Mouse (Mus musculus): ENCODE data around the gene Tnks2. TPM values are rescaled to one million over a fixed set of nuclear protein-coding genes. Genes with fewer than 3 reads are reported as not detected.
A peak's percentile ranks its signal among the peaks of the same experiment; 100 is the strongest.

Tnks2 gene
- total and polyA plus RNA-seq, 3 experiments, result 59.7 to 90.5 (median 73.1) TPM

GRCm38 (mm10) chr19:36927800-36928361 is 93.8 kb downstream of the Tnks2 start:
- Histone ChIP-seq H3K27me3 (replicated peaks) (no peaks in the 10 kb centered on the region), H3K79me2 (replicated peaks; ENCODE audit: control insufficient read depth, extremely low read depth, insufficient read depth, poor library complexity, severe bottlenecking) (peaks cover 63% of the 10 kb centered on the region), H3K9ac (ENCODE audit: insufficient read depth, low read depth) (peak overlapping the region; percentile 85), H3K9me3 (replicated peaks; ENCODE audit: low read length) (no peaks in the 10 kb centered on the region), H3K27ac (ENCODE audit: insufficient read depth, low read depth) (no peak overlapping the region; the same call in 1 of the 2 replicates), H3K4me3 (replicated peaks in 1 of 3; ENCODE audit: low read depth in 2 of 3, low read length in 2 of 3, poor library complexity in 1 of 3) (peak overlapping the region; percentile 84 to 95 (median 90)), H3K36me3 (replicated peaks in 1 of 2; ENCODE audit: control insufficient read depth in 1 of 2, insufficient read depth in 1 of 2, low read length in 1 of 2) (peaks cover 0 to 7% of the 10 kb centered on the region in 2 experiments), H3K4me1 (ENCODE audit: control insufficient read depth in 1 of 2, insufficient read depth in 2 of 2) (peaks cover 3 to 31% of the 10 kb centered on the region in 2 experiments; a peak in 3 of 4 replicates), H3K4me2 (ENCODE audit: insufficient read depth, low read depth, poor library complexity, severe bottlenecking) (peak overlapping the region; percentile 88)
- peak; percentile 69 for TF ChIP-seq ETS1 (conservative IDR thresholded peaks at IDR 0.05; ENCODE audit: low read depth, low read length)
- TF ChIP-seq ZC3H11A (IDR thresholded peaks at IDR 0.05; ENCODE audit: low read depth, low read length), result no peak
- TF ChIP-seq IRF4 (IDR thresholded peaks at IDR 0.05; ENCODE audit: low read depth, low read length), result peak; percentile 73
- TF ChIP-seq JUN (IDR thresholded peaks at IDR 0.05; ENCODE audit: insufficient read depth, low read depth, low read length), result peak; percentile 84
- TF ChIP-seq JUND (conservative IDR thresholded peaks at IDR 0.05; ENCODE audit: low read depth, low read length), result peak; percentile 73
- 0 out of 2 replicates have a peak, but pooled peaks have one; percentile 24 for TF ChIP-seq EP300 (IDR thresholded peaks at IDR 0.05; ENCODE audit: low read length)
- TF ChIP-seq USF1 (IDR thresholded peaks at IDR 0.05; ENCODE audit: low read depth, low read length), result no peak
- TF ChIP-seq ELF1 (IDR thresholded peaks at IDR 0.05; ENCODE audit: low read depth, low read length), result 0 out of 2 replicates have a peak, but pooled peaks have one; percentile 11
- 0 out of 2 replicates have a peak, but pooled peaks have one; percentile 21 for TF ChIP-seq CHD2 (IDR thresholded peaks at IDR 0.05; ENCODE audit: low read length)
- TF ChIP-seq MAX (IDR thresholded peaks at IDR 0.05; ENCODE audit: low read length), result no peak
- TF ChIP-seq ZMIZ1 (IDR thresholded peaks at IDR 0.05; ENCODE audit: low read depth, low read length), result no peak
- peak; percentile 87 for TF ChIP-seq ZNF384 (IDR thresholded peaks at IDR 0.05; ENCODE audit: low read depth, low read length)
- TF ChIP-seq MAFK (IDR thresholded peaks at IDR 0.05; ENCODE audit: insufficient replicate concordance, low read length), result peak; percentile 95
- peak; percentile 67; the same call in 1 of the 2 replicates for TF ChIP-seq SIN3A (IDR thresholded peaks at IDR 0.05; ENCODE audit: low read length)
- no peak for TF ChIP-seq CTCF (conservative IDR thresholded peaks at IDR 0.05 in 1 of 2, IDR thresholded peaks at IDR 0.05 in 1 of 2; ENCODE audit: low read depth in 2 of 2, low read length in 2 of 2)
- peak; percentile 89 for TF ChIP-seq MEF2A (IDR thresholded peaks at IDR 0.05; ENCODE audit: borderline replicate concordance, low read depth, low read length)
- in situ Hi-C loops (cut with MboI; ENCODE audit: low pct_ligation_motif_present, low pct_unique_long_range_greater_than_20kb, low sequenced_read_pairs) (no loop called here), dilution Hi-C loops (cut with MboI; ENCODE audit: extremely low pct_ligation_motif_present, extremely low pct_unique_long_range_greater_than_20kb, low sequenced_read_pairs) (no loop called here)
- DNase-seq (ENCODE audit: extremely low read depth), result peak; percentile 47

GRCm38 (mm10) chr19:36929816-36930215 is 95.8 kb downstream of the Tnks2 start:
- H3K27ac ChIP-seq (ENCODE audit: insufficient read depth, low read depth), result no peak overlapping the region
- H3K79me2 ChIP-seq (replicated peaks; ENCODE audit: control insufficient read depth, extremely low read depth, insufficient read depth, poor library complexity, severe bottlenecking), result peaks cover 77% of the 10 kb centered on the region
- dilution Hi-C loops (cut with MboI; ENCODE audit: extremely low pct_ligation_motif_present, extremely low pct_unique_long_range_greater_than_20kb, low sequenced_read_pairs) (no loop called here), in situ Hi-C loops (cut with MboI; ENCODE audit: low pct_ligation_motif_present, low pct_unique_long_range_greater_than_20kb, low sequenced_read_pairs) (no loop called here)
- H3K9ac ChIP-seq (ENCODE audit: insufficient read depth, low read depth), result no peak overlapping the region; the same call in 1 of the 2 replicates
- H3K27me3 ChIP-seq (replicated peaks), result no peaks in the 10 kb centered on the region
- peak; percentile 70; the same call in 1 of the 2 replicates for TF ChIP-seq ZNF384 (IDR thresholded peaks at IDR 0.05; ENCODE audit: low read depth, low read length)
- TF ChIP-seq JUN (IDR thresholded peaks at IDR 0.05; ENCODE audit: insufficient read depth, low read depth, low read length), result no peak
- peaks cover 0 to 9% of the 10 kb centered on the region in 2 experiments for H3K36me3 ChIP-seq (replicated peaks in 1 of 2; ENCODE audit: control insufficient read depth in 1 of 2, insufficient read depth in 1 of 2, low read length in 1 of 2)
- peaks cover 3 to 30% of the 10 kb centered on the region in 2 experiments; a peak in 3 of 4 replicates for H3K4me1 ChIP-seq (ENCODE audit: control insufficient read depth in 1 of 2, insufficient read depth in 2 of 2)
- H3K9me3 ChIP-seq (replicated peaks; ENCODE audit: low read length), result no peaks in the 10 kb centered on the region
- no peak overlapping the region for H3K4me3 ChIP-seq (replicated peaks in 1 of 3; ENCODE audit: low read depth in 2 of 3, low read length in 2 of 3, poor library complexity in 1 of 3)
- no peak overlapping the region; the same call in 1 of the 2 replicates for H3K4me2 ChIP-seq (ENCODE audit: insufficient read depth, low read depth, poor library complexity, severe bottlenecking)
- DNase-seq (ENCODE audit: extremely low read depth), result no peak
